Mouse (Mus musculus): ENCODE data around the gene Dcaf12. TPM values are rescaled to one million over a fixed set of nuclear protein-coding genes. Genes with fewer than 3 reads are reported as not detected.

The Dcaf12 gene
- polyA plus RNA-seq, 1 experiment from 2014 or later, result 62.9 TPM

- H3K4me1 ChIP-seq (ENCODE audit: control insufficient read depth, insufficient read depth, low read length), result peaks cover 9% of the 10 kb centered on the region; the same call in 1 of the 2 replicates
- H3K9me3 ChIP-seq (replicated peaks; ENCODE audit: control insufficient read depth, low read length), result no peaks in the 10 kb centered on the region
- H3K27me3 ChIP-seq (ENCODE audit: control insufficient read depth, insufficient read depth, low read length), result no peaks in the 10 kb centered on the region
- ATAC-seq (ENCODE audit: insufficient read depth, low FRiP score), result peak; percentile 98
- under 1% methylated on average over 28 of the region's 31 CpGs for WGBS
- peak within 1 kb of the TSS; percentile 84 for H3K4me3 ChIP-seq (replicated peaks; ENCODE audit: low read length)
- peak within 1 kb of the TSS; percentile 97 for H3K27ac ChIP-seq (ENCODE audit: low read length)
- no peaks in the 10 kb centered on the region for H3K36me3 ChIP-seq (ENCODE audit: control insufficient read depth, insufficient read depth, low read length)
- peak within 1 kb of the TSS; percentile 88 for H3K4me2 ChIP-seq (ENCODE audit: low read depth, low read length)
- H3K9ac ChIP-seq (ENCODE audit: low read length), result peak within 1 kb of the TSS; percentile 90
These were observed 34.0 kb upstream of the Dcaf12 start, which contains the start of gene Ubap1 for GRCm38 (mm10) chr4:41348584-41349198. Gene Ubap1, plus strand, starts transcription at chr4:41348996.

GRCm38 (mm10) chr4:41347839-41348238 lies 33.1 kb upstream of the Dcaf12 start:
- H3K27me3 ChIP-seq (ENCODE audit: control insufficient read depth, insufficient read depth, low read length), result no peaks in the 10 kb centered on the region
- peak overlapping the region; percentile 56 for H3K4me2 ChIP-seq (ENCODE audit: low read depth, low read length)
- ATAC-seq (ENCODE audit: insufficient read depth, low FRiP score), result no peak
- no peaks in the 10 kb centered on the region for H3K36me3 ChIP-seq (ENCODE audit: control insufficient read depth, insufficient read depth, low read length)
- no peaks in the 10 kb centered on the region for H3K9me3 ChIP-seq (replicated peaks; ENCODE audit: control insufficient read depth, low read length)
- peak overlapping the region; percentile 46; the same call in 1 of the 2 replicates for H3K9ac ChIP-seq (ENCODE audit: low read length)
- H3K4me1 ChIP-seq (ENCODE audit: control insufficient read depth, insufficient read depth, low read length), result peaks cover 9% of the 10 kb centered on the region; the same call in 1 of the 2 replicates
- 17% methylated on average over 5 of the region's 5 CpGs for WGBS
- H3K27ac ChIP-seq (ENCODE audit: low read length), result peak overlapping the region; percentile 60
- no peak overlapping the region; the same call in 1 of the 2 replicates for H3K4me3 ChIP-seq (replicated peaks; ENCODE audit: low read length)

- no peaks in the 10 kb centered on the region for H3K27me3 ChIP-seq (ENCODE audit: control insufficient read depth, insufficient read depth, low read length)
- WGBS, result 72% methylated on average over 2 of the region's 2 CpGs
- no peaks in the 10 kb centered on the region for H3K9me3 ChIP-seq (replicated peaks; ENCODE audit: control insufficient read depth, low read length)
- no peaks in the 10 kb centered on the region for H3K36me3 ChIP-seq (ENCODE audit: control insufficient read depth, insufficient read depth, low read length)
- H3K4me2 ChIP-seq (ENCODE audit: low read depth, low read length), result no peak overlapping the region
- no peak overlapping the region for H3K27ac ChIP-seq (ENCODE audit: low read length)
- no peak overlapping the region for H3K9ac ChIP-seq (ENCODE audit: low read length)
- H3K4me1 ChIP-seq (ENCODE audit: control insufficient read depth, insufficient read depth, low read length), result peaks cover 9% of the 10 kb centered on the region; the same call in 1 of the 2 replicates
- no peak overlapping the region for H3K4me3 ChIP-seq (replicated peaks; ENCODE audit: low read length)
- no peak for ATAC-seq (ENCODE audit: insufficient read depth, low FRiP score)
These were observed 31.3 kb upstream of the Dcaf12 start for GRCm38 (mm10) chr4:41346011-41346410.

GRCm38 (mm10) chr4:41340912-41341550 lies 26.3 kb upstream of the Dcaf12 start:
- no peaks in the 10 kb centered on the region for H3K4me1 ChIP-seq (ENCODE audit: control insufficient read depth, insufficient read depth, low read length)
- no peak overlapping the region for H3K4me2 ChIP-seq (ENCODE audit: low read depth, low read length)
- no peak overlapping the region for H3K9ac ChIP-seq (ENCODE audit: low read length)
- H3K36me3 ChIP-seq (ENCODE audit: control insufficient read depth, insufficient read depth, low read length), result no peaks in the 10 kb centered on the region
- ATAC-seq (ENCODE audit: insufficient read depth, low FRiP score), result no peak
- no peaks in the 10 kb centered on the region for H3K9me3 ChIP-seq (replicated peaks; ENCODE audit: control insufficient read depth, low read length)
- no peaks in the 10 kb centered on the region for H3K27me3 ChIP-seq (ENCODE audit: control insufficient read depth, insufficient read depth, low read length)
- no peak overlapping the region for H3K27ac ChIP-seq (ENCODE audit: low read length)
- no peak overlapping the region for H3K4me3 ChIP-seq (replicated peaks; ENCODE audit: low read length)
- WGBS, result 77% methylated on average over 11 of the region's 11 CpGs

GRCm38 (mm10) chr4:41336546-41336945 lies 21.9 kb upstream of the Dcaf12 start:
- Histone ChIP-seq H3K4me3 (replicated peaks; ENCODE audit: low read length) (no peak overlapping the region), H3K4me1 (ENCODE audit: control insufficient read depth, insufficient read depth, low read length) (no peaks in the 10 kb centered on the region), H3K27me3 (ENCODE audit: control insufficient read depth, insufficient read depth, low read length) (no peaks in the 10 kb centered on the region), H3K4me2 (ENCODE audit: low read depth, low read length) (no peak overlapping the region), H3K27ac (ENCODE audit: low read length) (no peak overlapping the region), H3K36me3 (ENCODE audit: control insufficient read depth, insufficient read depth, low read length) (no peaks in the 10 kb centered on the region), H3K9me3 (replicated peaks; ENCODE audit: control insufficient read depth, low read length) (no peaks in the 10 kb centered on the region), H3K9ac (ENCODE audit: low read length) (no peak overlapping the region)
- no peak for ATAC-seq (ENCODE audit: insufficient read depth, low FRiP score)

GRCm38 (mm10) chr4:41331698-41332421 lies 17.2 kb upstream of the Dcaf12 start:
- H3K4me2 ChIP-seq (ENCODE audit: low read depth, low read length), result no peak overlapping the region
- no peak overlapping the region for H3K9ac ChIP-seq (ENCODE audit: low read length)
- H3K36me3 ChIP-seq (ENCODE audit: control insufficient read depth, insufficient read depth, low read length), result no peaks in the 10 kb centered on the region
- no peak for ATAC-seq (ENCODE audit: insufficient read depth, low FRiP score)
- H3K9me3 ChIP-seq (replicated peaks; ENCODE audit: control insufficient read depth, low read length), result no peaks in the 10 kb centered on the region
- no peaks in the 10 kb centered on the region for H3K27me3 ChIP-seq (ENCODE audit: control insufficient read depth, insufficient read depth, low read length)
- WGBS, result 84% methylated on average over 9 of the region's 9 CpGs
- no peak overlapping the region for H3K27ac ChIP-seq (ENCODE audit: low read length)
- H3K4me1 ChIP-seq (ENCODE audit: control insufficient read depth, insufficient read depth, low read length), result no peaks in the 10 kb centered on the region
- H3K4me3 ChIP-seq (replicated peaks; ENCODE audit: low read length), result no peak overlapping the region

GRCm38 (mm10) chr4:41331085-41331484 lies 16.4 kb upstream of the Dcaf12 start:
- 69% methylated on average over 3 of the region's 3 CpGs for WGBS
- no peaks in the 10 kb centered on the region for H3K9me3 ChIP-seq (replicated peaks; ENCODE audit: control insufficient read depth, low read length)
- H3K4me3 ChIP-seq (replicated peaks; ENCODE audit: low read length), result no peak overlapping the region
- H3K9ac ChIP-seq (ENCODE audit: low read length), result no peak overlapping the region
- no peak overlapping the region for H3K27ac ChIP-seq (ENCODE audit: low read length)
- H3K36me3 ChIP-seq (ENCODE audit: control insufficient read depth, insufficient read depth, low read length), result no peaks in the 10 kb centered on the region
- H3K4me1 ChIP-seq (ENCODE audit: control insufficient read depth, insufficient read depth, low read length), result no peaks in the 10 kb centered on the region
- H3K4me2 ChIP-seq (ENCODE audit: low read depth, low read length), result no peak overlapping the region
- peak; percentile 17; the same call in 1 of the 2 replicates for ATAC-seq (ENCODE audit: insufficient read depth, low FRiP score)
- H3K27me3 ChIP-seq (ENCODE audit: control insufficient read depth, insufficient read depth, low read length), result no peaks in the 10 kb centered on the region

- WGBS, result 71% methylated on average over 4 of the region's 4 CpGs
- ATAC-seq (ENCODE audit: insufficient read depth, low FRiP score), result no peak
- Histone ChIP-seq H3K4me2 (ENCODE audit: low read depth, low read length) (no peak overlapping the region), H3K9ac (ENCODE audit: low read length) (no peak overlapping the region), H3K27ac (ENCODE audit: low read length) (no peak overlapping the region), H3K4me3 (replicated peaks; ENCODE audit: low read length) (no peak overlapping the region), H3K4me1 (ENCODE audit: control insufficient read depth, insufficient read depth, low read length) (no peaks in the 10 kb centered on the region), H3K9me3 (replicated peaks; ENCODE audit: control insufficient read depth, low read length) (no peaks in the 10 kb centered on the region), H3K27me3 (ENCODE audit: control insufficient read depth, insufficient read depth, low read length) (no peaks in the 10 kb centered on the region), H3K36me3 (ENCODE audit: control insufficient read depth, insufficient read depth, low read length) (no peaks in the 10 kb centered on the region)
These were observed 14.8 kb upstream of the Dcaf12 start for GRCm38 (mm10) chr4:41329481-41329880.

GRCm38 (mm10) chr4:41326876-41327275 lies 12.2 kb upstream of the Dcaf12 start:
- H3K9me3 ChIP-seq (replicated peaks; ENCODE audit: control insufficient read depth, low read length), result no peaks in the 10 kb centered on the region
- no peaks in the 10 kb centered on the region for H3K4me1 ChIP-seq (ENCODE audit: control insufficient read depth, insufficient read depth, low read length)
- H3K36me3 ChIP-seq (ENCODE audit: control insufficient read depth, insufficient read depth, low read length), result no peaks in the 10 kb centered on the region
- ATAC-seq (ENCODE audit: insufficient read depth, low FRiP score), result no peak
- no peak overlapping the region for H3K27ac ChIP-seq (ENCODE audit: low read length)
- H3K4me2 ChIP-seq (ENCODE audit: low read depth, low read length), result no peak overlapping the region
- no peak overlapping the region for H3K9ac ChIP-seq (ENCODE audit: low read length)
- H3K27me3 ChIP-seq (ENCODE audit: control insufficient read depth, insufficient read depth, low read length), result no peaks in the 10 kb centered on the region
- H3K4me3 ChIP-seq (replicated peaks; ENCODE audit: low read length), result no peak overlapping the region
- WGBS, result 93% methylated on average over 6 of the region's 6 CpGs
